Mouse (Mus musculus) kidney, postnatal 25 days (tissue): Measurements from ENCODE around the gene Cbfa2t3.
A peak's percentile ranks its signal among the peaks of the same experiment; 100 is the strongest.

Experiments used
- DNase-seq, 2 experiments: peaks; one replicate each; pipeline ENCODE4 v3.0.0; 2021; ENCODE audit warnings: mixed read lengths in 2 of 2

The Cbfa2t3 gene

GRCm38 (mm10) chr8:122686879-122687278 lies 12.0 kb downstream of the Cbfa2t3 start:
- DNase-seq: no peak

DNA sequence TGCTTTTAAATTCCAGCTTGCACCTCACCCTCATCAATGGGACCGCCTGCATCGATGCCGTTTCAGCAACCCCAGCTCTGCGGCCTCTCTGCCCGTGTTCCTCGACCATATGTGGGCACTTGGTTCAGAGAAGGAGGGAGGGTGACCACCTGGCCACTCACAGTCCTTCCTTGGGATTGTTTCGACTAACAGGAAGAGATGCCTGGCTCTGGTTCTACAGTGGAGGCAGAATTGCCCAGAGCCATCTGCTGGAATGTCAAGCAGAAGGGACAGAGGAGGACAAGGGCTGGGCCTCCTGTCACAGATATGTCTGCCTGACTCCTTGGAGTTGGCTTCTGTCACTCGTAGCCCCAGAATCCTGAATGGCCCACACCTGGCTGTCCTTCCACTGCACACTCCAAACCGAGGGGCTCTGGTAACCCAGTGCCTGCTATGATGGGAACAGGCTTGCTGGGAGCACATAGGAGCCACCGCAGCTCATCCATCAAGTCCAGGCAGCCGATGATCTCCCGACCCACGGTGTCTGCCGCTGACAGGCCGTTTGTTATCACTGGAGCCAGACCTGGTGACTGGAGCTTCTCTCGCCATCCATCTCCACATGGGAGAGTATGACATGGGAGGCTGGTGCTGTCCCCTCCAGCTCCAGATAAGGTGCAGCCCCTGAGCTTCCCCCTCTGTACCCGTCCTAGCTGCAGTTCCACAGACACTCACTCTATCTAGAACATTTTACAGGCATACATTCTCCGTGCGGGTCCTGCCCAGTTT lies 13.6 kb downstream of the Cbfa2t3 start:
- DNase-seq: no peak

- no peak for DNase-seq
Measured at GRCm38 (mm10) chr8:122682820-122683219, 16.1 kb downstream of the Cbfa2t3 start.

DNA sequence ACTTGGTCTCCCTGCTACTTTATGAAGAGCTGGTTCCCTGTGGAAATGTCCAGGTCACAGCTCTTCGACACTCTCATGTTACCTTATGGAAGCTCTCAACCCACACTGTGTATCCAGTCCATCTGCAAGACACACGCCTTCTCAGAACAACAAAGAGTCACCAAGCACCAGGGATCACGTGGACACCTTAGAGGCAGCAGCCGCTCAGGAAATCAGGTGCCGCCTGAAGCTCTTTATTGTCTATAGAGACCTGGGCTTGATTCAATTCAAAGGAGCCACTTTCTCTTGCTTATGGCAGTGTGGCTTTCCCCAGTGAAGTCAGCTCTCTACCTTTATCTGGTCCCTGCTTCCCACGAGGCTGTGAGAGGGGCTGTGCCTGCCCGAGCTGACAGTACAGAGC lies 18.7 kb downstream of the Cbfa2t3 start:
- DNase-seq: no peak

DNA sequence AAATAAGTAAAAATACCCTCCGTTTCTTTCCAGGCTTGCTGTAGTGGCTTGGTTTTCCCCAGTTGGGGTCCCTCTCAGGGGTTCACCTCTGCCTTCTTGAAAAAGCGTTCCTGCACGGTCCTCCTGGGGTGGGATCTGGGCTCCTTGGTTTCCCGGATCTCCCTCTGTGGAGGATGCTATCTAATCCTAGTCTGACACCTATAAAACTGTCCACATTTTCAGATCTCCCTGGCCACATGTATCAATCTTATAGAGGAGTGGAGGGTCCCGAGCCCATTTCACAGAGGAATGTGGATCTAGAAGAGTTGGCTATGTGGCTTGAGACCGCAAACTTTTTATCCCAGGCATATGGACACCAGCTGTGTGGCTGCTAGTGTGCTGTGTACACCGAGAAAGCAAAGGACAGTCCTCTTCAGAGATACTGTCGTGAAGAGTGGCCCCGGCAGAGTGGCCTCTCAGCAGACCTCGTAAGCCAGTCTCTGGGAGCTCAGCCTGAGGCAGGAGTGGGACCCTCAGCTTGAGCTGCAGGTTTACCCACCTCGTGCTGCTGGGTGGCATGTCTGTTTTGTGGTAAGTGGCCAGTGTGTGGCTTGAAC lies 19.5 kb downstream of the Cbfa2t3 start:
- no peak for DNase-seq

DNA sequence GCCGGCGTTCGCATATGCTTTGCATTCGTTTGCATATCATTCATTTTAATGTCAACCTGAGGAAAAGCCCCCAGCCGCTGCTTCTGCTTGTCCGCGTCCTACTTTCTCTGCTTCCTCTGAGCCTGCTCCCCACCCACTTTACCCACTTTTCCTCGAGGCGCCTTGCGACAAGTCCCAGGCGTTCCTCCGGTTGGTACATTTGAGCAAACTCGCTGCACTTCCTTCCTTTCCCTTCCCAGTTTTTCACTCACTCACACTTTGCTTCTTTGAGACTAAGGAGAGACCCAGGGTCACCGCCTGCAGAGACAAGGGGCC lies 20.1 kb downstream of the Cbfa2t3 start:
- DNase-seq: no peak

- peak; percentile 75 to 86 for DNase-seq
Measured at GRCm38 (mm10) chr8:122678061-122678895, 20.6 kb downstream of the Cbfa2t3 start.

DNA sequence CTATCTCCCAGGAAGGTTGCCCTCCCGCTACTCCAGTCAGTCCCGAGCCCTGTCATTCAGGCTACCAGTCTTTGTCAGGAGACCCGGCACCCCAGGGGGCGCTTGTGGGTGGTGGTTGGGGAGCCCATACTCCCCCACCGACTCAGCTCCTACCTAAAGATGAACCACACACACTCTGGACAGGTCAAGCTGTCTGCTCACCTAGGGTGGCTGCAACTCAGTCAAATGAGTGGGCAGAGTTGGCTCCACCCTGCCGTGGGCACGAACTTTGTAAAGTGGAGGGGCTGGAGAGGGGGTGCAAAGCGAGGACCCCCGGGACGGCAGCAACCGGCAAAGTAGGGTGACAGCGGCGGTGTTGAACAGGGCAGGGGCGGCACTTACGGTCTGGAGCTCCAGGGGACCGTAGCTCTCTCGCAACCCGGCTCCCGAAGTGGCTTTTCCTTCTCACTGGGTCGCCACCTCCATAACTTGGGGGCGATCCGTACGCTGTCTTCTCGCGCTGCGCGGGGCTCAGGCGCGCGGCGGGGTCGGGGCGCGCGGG lies 21.4 kb downstream of the Cbfa2t3 start:
- no peak for DNase-seq

DNA sequence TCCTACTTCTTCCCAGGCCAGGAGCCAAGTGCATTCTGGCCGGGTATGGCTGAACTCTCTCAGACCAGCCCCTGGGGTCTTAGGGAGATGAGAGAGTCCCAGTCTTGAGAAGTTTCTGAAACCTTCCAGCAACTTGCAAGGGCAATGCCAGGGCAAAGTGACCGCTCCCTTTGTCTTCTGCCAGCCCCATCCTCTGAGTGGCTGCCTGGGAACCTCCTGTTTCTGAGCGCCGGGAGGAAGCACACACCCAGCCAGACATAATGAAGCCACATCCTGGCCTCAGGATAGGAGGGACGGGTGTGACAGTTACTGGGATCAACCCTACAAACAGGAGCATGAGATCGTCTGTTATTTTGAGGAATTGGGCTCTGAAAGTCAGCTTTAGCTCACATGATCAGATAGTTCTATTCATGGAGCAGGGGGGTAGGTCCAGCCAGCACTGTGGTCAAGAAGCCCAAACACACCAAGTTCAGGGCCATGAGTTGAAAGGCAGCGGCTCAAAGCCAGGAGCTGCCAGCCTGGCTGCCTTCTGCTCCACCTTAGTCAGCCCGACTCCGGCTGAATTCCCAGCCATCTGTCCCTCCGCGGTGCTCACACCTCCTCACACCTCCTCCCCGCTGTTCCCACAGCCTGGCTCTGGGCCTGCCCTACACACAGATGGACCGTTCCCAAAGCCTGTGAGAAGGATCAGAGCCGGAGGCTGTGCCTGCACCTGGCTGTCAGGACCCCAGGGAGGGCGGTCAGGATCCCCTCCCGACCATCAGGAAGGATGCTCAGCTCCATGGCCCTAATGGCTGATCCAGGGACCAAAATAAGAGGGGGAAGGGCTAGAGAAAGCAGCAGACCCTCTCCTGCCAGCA lies 22.1 kb downstream of the Cbfa2t3 start:
- peak; percentile 57 to 83 for DNase-seq

GRCm38 (mm10) chr8:122675596-122676420 lies 23.1 kb downstream of the Cbfa2t3 start:
- DNase-seq: no peak

- DNase-seq: no peak
Measured at GRCm38 (mm10) chr8:122674999-122675398, 23.9 kb downstream of the Cbfa2t3 start.

- DNase-seq: no peak
Measured at GRCm38 (mm10) chr8:122673989-122674388, 24.9 kb downstream of the Cbfa2t3 start.

GRCm38 (mm10) chr8:122671894-122672293 lies 27.0 kb downstream of the Cbfa2t3 start:
- DNase-seq: no peak

- DNase-seq: no peak
Measured at GRCm38 (mm10) chr8:122670718-122671117, 28.2 kb downstream of the Cbfa2t3 start.

DNA sequence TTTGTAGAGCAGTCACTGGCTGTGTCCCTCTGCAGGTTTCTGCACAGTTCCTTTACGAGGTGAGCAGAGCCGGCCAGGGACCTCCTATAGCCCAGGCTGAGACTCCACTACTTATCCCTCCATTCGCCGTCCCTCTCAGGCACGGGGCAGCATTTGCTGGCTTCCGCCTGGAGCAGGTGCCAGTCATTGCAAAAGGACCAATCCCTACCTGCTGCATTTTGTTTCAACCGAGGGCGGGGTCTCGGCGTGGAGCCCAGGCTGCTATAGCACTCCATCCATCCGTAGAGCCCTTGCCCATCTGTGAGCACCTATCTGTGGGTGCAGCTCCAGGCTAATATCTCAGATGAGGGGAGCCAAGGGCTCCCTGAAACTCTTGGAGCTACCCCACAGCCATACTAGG lies 28.9 kb downstream of the Cbfa2t3 start:
- no peak for DNase-seq

GRCm38 (mm10) chr8:122669370-122669769 lies 29.5 kb downstream of the Cbfa2t3 start:
- DNase-seq: no peak

DNA sequence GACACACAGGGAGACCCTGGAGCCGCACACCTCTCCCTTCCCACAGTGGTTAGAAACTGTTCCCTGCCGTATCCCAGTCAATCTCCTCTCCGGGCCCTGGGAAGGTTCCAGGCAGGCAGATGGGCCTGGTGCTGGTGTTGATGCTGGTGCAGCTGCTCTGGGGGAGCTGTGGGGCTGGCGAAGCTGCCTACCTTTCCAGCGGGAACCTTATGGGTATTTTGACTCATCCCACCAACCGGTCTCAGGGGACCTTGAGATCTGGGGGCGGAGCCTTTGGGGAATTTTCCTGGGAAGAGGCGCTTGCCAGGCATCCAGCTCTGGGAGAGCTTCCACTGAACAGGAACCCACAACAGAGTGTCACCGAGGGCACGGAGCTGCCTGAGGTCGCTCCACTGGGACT lies 31.1 kb downstream of the Cbfa2t3 start:
- peak; percentile 56 to 69 for DNase-seq

DNA sequence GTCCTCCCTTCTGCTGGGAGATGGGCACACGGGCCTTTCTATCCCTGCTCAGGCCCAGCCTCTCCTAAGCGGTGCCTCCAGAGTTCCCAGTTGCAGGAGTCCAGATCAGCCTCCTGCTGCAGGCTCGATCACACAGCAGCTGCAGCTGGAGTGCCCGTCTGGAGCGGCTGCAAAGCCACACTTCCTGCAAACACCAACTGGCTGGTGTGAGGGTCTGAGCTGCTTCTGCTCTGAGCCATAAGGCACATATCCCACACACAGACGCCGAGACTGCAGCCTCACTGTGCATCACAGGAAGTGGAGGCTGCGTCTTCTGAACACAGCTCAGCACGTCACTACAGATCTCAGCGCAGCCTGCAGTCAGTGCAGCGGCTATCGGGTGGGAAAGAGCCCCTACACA lies 32.1 kb downstream of the Cbfa2t3 start:
- no peak for DNase-seq

GRCm38 (mm10) chr8:122666338-122666764 lies 32.6 kb downstream of the Cbfa2t3 start:
- DNase-seq: peak; percentile 59 to 84

DNA sequence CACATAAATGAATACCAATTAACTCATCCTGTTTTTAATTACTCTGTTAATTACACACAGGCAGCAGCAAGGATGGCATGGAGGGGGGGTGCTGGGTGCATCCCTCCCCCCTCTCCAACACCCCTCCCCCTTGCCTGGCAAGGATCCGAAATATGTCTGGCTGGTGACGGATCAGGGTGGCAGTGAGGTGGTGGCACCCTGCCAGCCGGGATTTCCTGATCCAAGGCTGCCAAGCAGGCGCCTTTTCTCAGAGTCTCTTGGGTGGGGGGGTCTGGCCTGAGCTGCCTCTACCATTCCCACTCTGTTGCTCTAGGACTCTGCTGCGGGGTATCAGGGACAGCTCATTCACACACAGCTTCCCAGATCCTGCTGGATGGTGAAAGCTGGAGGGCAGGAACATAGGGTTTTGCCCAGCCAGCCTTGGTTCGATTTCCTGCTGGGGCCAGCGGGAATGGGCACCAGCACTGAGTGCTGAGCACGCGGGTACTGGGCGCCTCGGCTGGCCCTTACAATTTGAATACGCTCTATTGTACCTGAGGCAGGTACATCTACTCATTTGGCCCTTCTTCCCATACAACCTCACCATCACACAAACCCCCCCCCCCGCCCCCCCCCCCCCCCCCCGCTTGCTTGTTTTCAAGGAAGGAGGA lies 33.1 kb downstream of the Cbfa2t3 start:
- DNase-seq: peak; percentile 87 to 90

GRCm38 (mm10) chr8:122665221-122665620 lies 33.7 kb downstream of the Cbfa2t3 start:
- DNase-seq: peak; percentile 64 to 88
